Mouse (Mus musculus): Measurements from ENCODE around the gene Cox10.
A peak's percentile ranks its signal among the peaks of the same experiment; 100 is the strongest.

Gene Cox10

GRCm38 (mm10) chr11:63951831-63952631 lies 127.2 kb downstream of the Cox10 start:
- peak; percentile 29 for DNase-seq

GRCm38 (mm10) chr11:63948371-63948770 lies 130.9 kb downstream of the Cox10 start:
- no peak for DNase-seq

- DNase-seq: no peak
These were observed 132.2 kb downstream of the Cox10 start for GRCm38 (mm10) chr11:63947024-63947423.

GRCm38 (mm10) chr11:63943947-63944346 lies 135.3 kb downstream of the Cox10 start:
- no peak for DNase-seq

GRCm38 (mm10) chr11:63943268-63943890 lies 135.9 kb downstream of the Cox10 start:
- DNase-seq: no peak

GRCm38 (mm10) chr11:63942177-63942576 lies 137.1 kb downstream of the Cox10 start:
- no peak for DNase-seq

- no peak for DNase-seq
These were observed 142.6 kb downstream of the Cox10 start for GRCm38 (mm10) chr11:63936641-63937040.

GRCm38 (mm10) chr11:63926901-63927300 lies 152.4 kb downstream of the Cox10 start:
- DNase-seq: no peak

GRCm38 (mm10) chr11:63925161-63925582 lies 154.1 kb downstream of the Cox10 start:
- peak; percentile 88 for DNase-seq

GRCm38 (mm10) chr11:63924286-63924930 lies 154.9 kb downstream of the Cox10 start:
- peak; percentile 13 for DNase-seq

GRCm38 (mm10) chr11:63923386-63923785 lies 155.9 kb downstream of the Cox10 start:
- DNase-seq: peak; percentile 25

- peak; percentile 93 for DNase-seq
These were observed 157.1 kb downstream of the Cox10 start, which contains the start of gene Hs3st3b1 for GRCm38 (mm10) chr11:63922091-63922621. Hs3st3b1 (minus strand) TSS chr11:63922290.

GRCm38 (mm10) chr11:63921044-63921951 lies 158.0 kb downstream of the Cox10 start:
- DNase-seq: no peak

- DNase-seq: peak; percentile 79
These were observed 158.7 kb downstream of the Cox10 start for GRCm38 (mm10) chr11:63920531-63920930.

GRCm38 (mm10) chr11:63919211-63920098 lies 159.8 kb downstream of the Cox10 start:
- no peak for DNase-seq

- DNase-seq: peak; percentile 63
These were observed 160.8 kb downstream of the Cox10 start for GRCm38 (mm10) chr11:63918321-63919105.

- DNase-seq: no peak
These were observed 161.7 kb downstream of the Cox10 start for GRCm38 (mm10) chr11:63917561-63917960.

GRCm38 (mm10) chr11:63914388-63914787 lies 164.9 kb downstream of the Cox10 start:
- DNase-seq: peak; percentile 84

GRCm38 (mm10) chr11:63913936-63914335 lies 165.3 kb downstream of the Cox10 start:
- DNase-seq: no peak

All from kidney, adult 18-20 months (tissue).